Mouse (Mus musculus): Measurements from ENCODE around the gene Kl. TPM values are rescaled to one million over a fixed set of nuclear protein-coding genes. Genes with fewer than 3 reads are reported as not detected.

Kl gene
- polyA plus RNA-seq (2015; fragmentation: Nextera tagmentation; extraction: Ambion mirVana) = 0.02 and 0.04 TPM in 2 replicates

GRCm38 (mm10) chr5:150952328-150952668, at the start of gene Kl:
Kl (plus strand) TSS chr5:150952607.

